Mouse (Mus musculus): ENCODE measurements around the gene Akap11.

Akap11 gene

DNA sequence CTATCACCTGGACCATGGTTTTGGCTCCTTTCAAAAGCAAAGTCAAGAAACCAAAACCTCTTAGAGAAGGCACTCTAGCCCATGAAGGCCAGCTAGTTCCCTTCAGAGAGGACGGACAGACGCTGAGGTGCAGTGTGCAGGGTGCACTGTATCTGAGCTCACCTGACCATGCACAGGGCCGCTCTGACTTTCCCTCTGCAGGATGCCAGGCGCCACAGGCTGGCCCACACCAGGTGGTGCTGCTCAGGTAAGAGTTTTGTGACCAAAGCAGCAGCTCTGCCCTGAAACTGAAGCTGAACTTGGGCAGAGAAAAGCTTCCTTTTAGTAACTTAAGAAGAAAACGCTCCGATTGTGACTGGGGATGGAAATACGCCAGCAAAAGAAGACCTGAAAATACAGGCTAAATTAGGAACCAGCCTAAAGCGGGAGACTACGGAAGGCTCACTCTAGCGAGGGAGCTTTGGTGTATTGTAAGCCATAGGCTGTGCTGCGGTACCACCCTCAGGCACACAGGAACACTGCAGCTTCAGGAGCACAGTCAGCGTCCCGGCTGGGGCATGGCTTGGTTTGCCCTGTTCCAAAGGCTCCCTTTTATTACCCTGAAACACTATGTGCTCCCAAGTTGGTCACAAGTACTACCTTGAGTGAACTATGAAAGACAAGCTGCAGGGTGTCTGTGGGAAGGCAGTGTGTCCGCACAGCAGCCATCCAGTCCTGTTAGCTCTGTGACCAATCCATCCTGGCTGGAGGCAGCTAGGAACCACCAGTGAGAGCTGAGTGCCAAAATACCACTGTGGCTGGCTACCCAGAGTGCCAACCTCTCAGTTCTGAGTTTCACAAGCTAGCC, 54.0 kb downstream of the Akap11 start:
- H3K4me3 ChIP-seq (replicated peaks; ENCODE audit: low read length), result no peak overlapping the region
- H3K4me1 ChIP-seq (replicated peaks; ENCODE audit: low read depth, low read length), result peaks cover 8% of the 10 kb centered on the region
- TF ChIP-seq CTCF (conservative IDR thresholded peaks at IDR 0.05; ENCODE audit: low read length) (peak; percentile 40), NANOG (IDR thresholded peaks at IDR 0.05; ENCODE audit: borderline replicate concordance, low read length) (no peak), POU5F1 (IDR thresholded peaks at IDR 0.05; ENCODE audit: borderline replicate concordance, low read length) (no peak)
- no peaks in the 10 kb centered on the region for H3K36me3 ChIP-seq (ENCODE audit: insufficient read depth, low read length)
- no peaks in the 10 kb centered on the region for H3K27me3 ChIP-seq (ENCODE audit: insufficient read depth, low read length)
- no peaks in the 10 kb centered on the region for H3K9me3 ChIP-seq (ENCODE audit: low read length)

DNA sequence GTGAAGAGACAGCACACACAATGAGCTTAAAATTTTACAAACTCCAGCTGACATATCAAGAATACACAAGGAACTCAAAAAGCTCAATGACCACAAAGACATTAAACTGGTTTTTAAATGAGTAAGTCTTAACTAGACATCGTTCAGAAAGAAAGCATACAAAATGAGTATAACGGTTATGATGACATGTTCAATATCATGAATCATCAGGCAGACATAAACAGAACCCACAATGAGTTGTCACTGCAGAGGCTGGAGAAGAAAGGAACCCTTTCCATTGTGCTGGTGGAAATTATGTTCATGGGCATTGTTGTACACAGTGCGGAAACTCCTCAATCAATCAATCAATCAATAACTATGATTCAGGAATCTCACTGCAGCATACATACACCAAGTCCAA, 62.5 kb downstream of the Akap11 start:
- Histone ChIP-seq H3K4me3 (replicated peaks; ENCODE audit: low read length) (no peak overlapping the region), H3K4me1 (replicated peaks; ENCODE audit: low read depth, low read length) (no peaks in the 10 kb centered on the region), H3K27me3 (ENCODE audit: insufficient read depth, low read length) (peaks cover 14% of the 10 kb centered on the region), H3K36me3 (ENCODE audit: insufficient read depth, low read length) (no peaks in the 10 kb centered on the region), H3K9me3 (ENCODE audit: low read length) (peaks cover under 1% of the 10 kb centered on the region; the same call in 1 of the 2 replicates)
- TF ChIP-seq POU5F1 (IDR thresholded peaks at IDR 0.05; ENCODE audit: borderline replicate concordance, low read length), result no peak
- TF ChIP-seq NANOG (IDR thresholded peaks at IDR 0.05; ENCODE audit: borderline replicate concordance, low read length), result no peak
- TF ChIP-seq CTCF (conservative IDR thresholded peaks at IDR 0.05; ENCODE audit: low read length), result no peak

DNA sequence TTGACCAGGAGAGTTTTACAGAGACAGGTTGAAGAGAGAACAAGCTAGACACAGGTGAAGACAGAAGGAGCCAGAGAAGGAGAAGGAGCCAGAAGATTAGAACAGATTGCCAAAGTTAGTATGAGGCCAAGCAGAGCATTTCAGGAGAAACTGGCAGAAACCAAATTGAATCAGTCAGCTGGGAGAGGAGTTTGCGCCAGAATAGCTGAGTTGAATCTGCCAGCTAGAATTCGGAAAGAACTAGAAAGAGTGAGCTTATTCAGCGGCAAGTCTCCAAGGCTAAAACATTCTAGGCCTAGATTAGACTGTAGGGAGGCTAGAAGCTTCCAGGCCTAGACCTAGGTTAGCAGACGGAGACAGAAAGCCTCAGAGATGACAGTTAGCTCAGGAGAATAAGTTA, 65.9 kb downstream of the Akap11 start:
- no peaks in the 10 kb centered on the region for H3K36me3 ChIP-seq (ENCODE audit: insufficient read depth, low read length)
- peaks cover 12% of the 10 kb centered on the region for H3K9me3 ChIP-seq (ENCODE audit: low read length)
- TF ChIP-seq POU5F1 (IDR thresholded peaks at IDR 0.05; ENCODE audit: borderline replicate concordance, low read length), result no peak
- no peak for TF ChIP-seq CTCF (conservative IDR thresholded peaks at IDR 0.05; ENCODE audit: low read length)
- TF ChIP-seq NANOG (IDR thresholded peaks at IDR 0.05; ENCODE audit: borderline replicate concordance, low read length), result no peak
- peaks cover 14% of the 10 kb centered on the region for H3K27me3 ChIP-seq (ENCODE audit: insufficient read depth, low read length)
- H3K4me3 ChIP-seq (replicated peaks; ENCODE audit: low read length), result no peak overlapping the region
- no peaks in the 10 kb centered on the region for H3K4me1 ChIP-seq (replicated peaks; ENCODE audit: low read depth, low read length)

DNA sequence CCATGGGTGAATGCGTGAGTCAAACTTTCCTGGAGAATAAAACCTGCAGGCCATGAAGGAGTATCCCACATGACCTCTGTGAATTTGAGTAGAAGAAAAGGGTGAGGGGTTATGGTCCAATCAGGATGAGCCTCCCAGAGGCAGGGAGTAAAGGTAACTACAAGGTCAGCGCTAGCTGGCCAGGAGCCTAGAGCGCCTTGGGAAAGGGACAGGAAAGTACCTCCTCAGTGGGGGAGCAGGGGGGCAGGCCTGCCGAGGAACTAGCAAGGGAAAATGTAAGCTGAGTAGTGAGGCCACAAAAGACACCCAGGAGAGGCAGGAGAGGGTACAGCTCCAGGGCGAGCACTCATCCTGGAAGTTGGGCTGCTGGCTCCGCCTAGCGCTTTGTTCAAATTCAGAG, 67.6 kb downstream of the Akap11 start:
- H3K4me3 ChIP-seq (replicated peaks; ENCODE audit: low read length), result no peak overlapping the region
- H3K4me1 ChIP-seq (replicated peaks; ENCODE audit: low read depth, low read length), result no peaks in the 10 kb centered on the region
- H3K9me3 ChIP-seq (ENCODE audit: low read length), result peaks cover 12% of the 10 kb centered on the region
- TF ChIP-seq CTCF (conservative IDR thresholded peaks at IDR 0.05; ENCODE audit: low read length), result no peak
- no peak for TF ChIP-seq POU5F1 (IDR thresholded peaks at IDR 0.05; ENCODE audit: borderline replicate concordance, low read length)
- no peak for TF ChIP-seq NANOG (IDR thresholded peaks at IDR 0.05; ENCODE audit: borderline replicate concordance, low read length)
- H3K36me3 ChIP-seq (ENCODE audit: insufficient read depth, low read length), result no peaks in the 10 kb centered on the region
- peaks cover 14% of the 10 kb centered on the region for H3K27me3 ChIP-seq (ENCODE audit: insufficient read depth, low read length)

DNA sequence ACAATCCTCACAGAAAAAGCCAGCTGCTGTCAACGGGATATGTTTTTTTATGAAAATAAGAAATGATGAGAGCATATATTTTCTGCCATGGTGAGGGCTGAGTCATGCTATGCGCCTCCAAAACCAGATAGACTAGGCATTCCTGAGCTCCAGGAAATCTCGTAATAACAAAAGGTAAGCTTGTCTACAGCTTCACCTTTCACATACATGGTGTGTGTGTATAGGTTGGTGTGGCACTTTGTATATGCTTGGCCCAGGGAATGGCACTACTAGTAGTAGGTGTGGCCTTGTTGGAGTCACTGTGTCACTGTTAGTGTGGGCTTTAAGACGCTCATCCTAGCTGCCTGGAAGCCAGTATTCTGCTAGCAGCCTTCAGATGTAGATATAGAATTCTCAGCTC, 68.6 kb downstream of the Akap11 start:
- Histone ChIP-seq H3K4me1 (replicated peaks; ENCODE audit: low read depth, low read length) (no peaks in the 10 kb centered on the region), H3K4me3 (replicated peaks; ENCODE audit: low read length) (no peak overlapping the region), H3K36me3 (ENCODE audit: insufficient read depth, low read length) (no peaks in the 10 kb centered on the region), H3K9me3 (ENCODE audit: low read length) (peaks cover 12% of the 10 kb centered on the region), H3K27me3 (ENCODE audit: insufficient read depth, low read length) (peaks cover 13% of the 10 kb centered on the region; the same call in 1 of the 2 replicates)
- no peak for TF ChIP-seq NANOG (IDR thresholded peaks at IDR 0.05; ENCODE audit: borderline replicate concordance, low read length)
- no peak for TF ChIP-seq POU5F1 (IDR thresholded peaks at IDR 0.05; ENCODE audit: borderline replicate concordance, low read length)
- no peak for TF ChIP-seq CTCF (conservative IDR thresholded peaks at IDR 0.05; ENCODE audit: low read length)

DNA sequence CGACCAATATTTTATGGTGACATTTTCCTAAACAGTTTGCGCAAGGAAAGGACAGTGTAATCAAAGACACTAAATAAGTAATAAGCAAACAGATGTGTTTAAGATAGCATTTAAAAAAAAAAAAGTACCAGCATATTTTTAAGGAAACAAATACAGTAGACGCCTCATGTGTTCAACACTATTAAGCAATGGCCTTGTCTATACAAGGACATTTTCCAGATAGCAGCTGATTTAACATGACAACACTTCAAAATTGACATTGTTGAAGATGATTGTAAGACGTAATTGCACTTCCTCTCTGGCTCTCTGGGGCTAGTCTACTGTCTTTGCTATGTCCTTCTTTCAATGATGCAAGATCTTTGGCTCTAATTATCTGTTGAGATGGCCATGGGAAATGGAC, 72.3 kb downstream of the Akap11 start:
- H3K9me3 ChIP-seq (ENCODE audit: low read length), result peaks cover 12% of the 10 kb centered on the region

DNA sequence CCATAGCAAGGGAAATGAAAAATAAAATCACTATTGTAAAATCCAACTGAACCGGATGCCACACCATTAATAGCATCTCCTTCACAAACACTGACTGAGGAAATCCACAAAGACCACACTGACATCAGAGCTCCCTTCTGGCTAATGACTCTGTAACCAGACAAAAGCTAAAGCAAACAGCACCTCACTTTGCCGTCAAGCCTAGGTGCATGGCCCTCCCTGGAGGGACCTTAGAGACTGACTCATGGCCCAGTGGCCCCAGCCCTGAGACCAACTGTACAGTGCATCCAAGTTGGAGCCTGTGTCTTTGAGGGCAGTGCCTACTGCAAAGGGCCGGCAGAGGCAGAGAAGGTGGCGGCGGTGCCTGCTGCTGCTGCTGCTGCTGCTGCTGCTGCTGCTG, 77.5 kb downstream of the Akap11 start:
- Histone ChIP-seq H3K36me3 (ENCODE audit: insufficient read depth, low read length) (no peaks in the 10 kb centered on the region), H3K4me3 (replicated peaks; ENCODE audit: low read length) (0 out of 2 replicates have a peak overlapping the region, but pooled peaks have one; percentile 29), H3K27me3 (ENCODE audit: insufficient read depth, low read length) (peaks cover 29% of the 10 kb centered on the region), H3K4me1 (replicated peaks; ENCODE audit: low read depth, low read length) (no peaks in the 10 kb centered on the region; the same call in 1 of the 2 replicates), H3K9me3 (ENCODE audit: low read length) (no peaks in the 10 kb centered on the region)
- TF ChIP-seq NANOG (IDR thresholded peaks at IDR 0.05; ENCODE audit: borderline replicate concordance, low read length), result no peak
- no peak for TF ChIP-seq CTCF (conservative IDR thresholded peaks at IDR 0.05; ENCODE audit: low read length)
- no peak for TF ChIP-seq POU5F1 (IDR thresholded peaks at IDR 0.05; ENCODE audit: borderline replicate concordance, low read length)

More for the DNA sequence above, 72.3 kb downstream of the Akap11 start:
- no peaks in the 10 kb centered on the region for H3K4me1 ChIP-seq (replicated peaks; ENCODE audit: low read depth, low read length)
- H3K4me3 ChIP-seq (replicated peaks; ENCODE audit: low read length), result no peak overlapping the region
- no peaks in the 10 kb centered on the region for H3K36me3 ChIP-seq (ENCODE audit: insufficient read depth, low read length)
- H3K27me3 ChIP-seq (ENCODE audit: insufficient read depth, low read length), result peaks cover 12% of the 10 kb centered on the region
- TF ChIP-seq CTCF (conservative IDR thresholded peaks at IDR 0.05; ENCODE audit: low read length) (no peak), POU5F1 (IDR thresholded peaks at IDR 0.05; ENCODE audit: borderline replicate concordance, low read length) (no peak), NANOG (IDR thresholded peaks at IDR 0.05; ENCODE audit: borderline replicate concordance, low read length) (no peak)

DNA sequence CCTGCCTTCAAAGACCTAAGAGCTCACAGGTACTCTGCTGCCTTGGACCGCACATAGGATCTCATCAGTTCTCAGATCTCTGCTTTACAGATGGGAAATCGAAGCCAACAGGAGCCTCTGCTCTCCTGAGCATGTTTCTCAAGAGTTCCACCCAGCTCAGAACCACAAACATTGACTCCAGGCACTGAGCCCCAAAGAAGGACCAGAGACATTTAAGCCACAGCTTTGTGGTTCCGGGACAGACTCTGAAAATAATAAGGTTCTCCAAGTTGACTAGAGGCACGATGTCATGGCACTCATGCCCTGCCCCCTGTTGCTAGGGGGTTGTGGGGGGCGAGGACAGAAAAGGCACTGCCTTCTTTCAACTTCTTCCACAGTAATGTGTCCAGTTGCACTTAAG, 77.9 kb downstream of the Akap11 start:
- Histone ChIP-seq H3K27me3 (ENCODE audit: insufficient read depth, low read length) (peaks cover 29% of the 10 kb centered on the region), H3K4me3 (replicated peaks; ENCODE audit: low read length) (no peak overlapping the region), H3K9me3 (ENCODE audit: low read length) (no peaks in the 10 kb centered on the region), H3K36me3 (ENCODE audit: insufficient read depth, low read length) (no peaks in the 10 kb centered on the region), H3K4me1 (replicated peaks; ENCODE audit: low read depth, low read length) (no peaks in the 10 kb centered on the region; the same call in 1 of the 2 replicates)
- TF ChIP-seq CTCF (conservative IDR thresholded peaks at IDR 0.05; ENCODE audit: low read length) (no peak), NANOG (IDR thresholded peaks at IDR 0.05; ENCODE audit: borderline replicate concordance, low read length) (no peak), POU5F1 (IDR thresholded peaks at IDR 0.05; ENCODE audit: borderline replicate concordance, low read length) (no peak)

Measured in E14TG2a.4 (cell line).